Mouse (Mus musculus) testis, adult 2 months (tissue): ENCODE results near the gene Tnfrsf13c.

Source experiments
- CTCF ChIP-seq: fragments of 200-500 bp; IDR thresholded peaks from 2 replicates; pipeline ENCODE4 v1.5.1; 2012; ENCODE audit warnings: low read depth, mild to moderate bottlenecking, inconsistent platforms, low read length, moderate library complexity; ENCODE audit not compliant: control insufficient read depth, insufficient read depth, insufficient replicate concordance
- POLR2A ChIP-seq: fragments of 200-500 bp; IDR thresholded peaks from 2 replicates; pipeline ENCODE4 v1.6.1; 2012; ENCODE audit warnings: low read depth, mild to moderate bottlenecking, inconsistent platforms, low read length, moderate library complexity; ENCODE audit not compliant: control insufficient read depth

GRCm38 (mm10) chr15:82204680-82205371, 19.3 kb downstream of the Tnfrsf13c start:
- TF ChIP-seq CTCF (no peak), POLR2A (no peak)
